Mouse (Mus musculus): Measurements from ENCODE around the gene Slc25a26. TPM values are rescaled to one million over a fixed set of nuclear protein-coding genes. Genes with fewer than 3 reads are reported as not detected.
"Not testable (repeated sequence)": the region's sequence is repeated elsewhere in the genome, so short reads cannot be mapped to it uniquely, and the experiment has no call there.

Slc25a26 gene
- polyA plus RNA-seq, 1 experiment from 2014 or later = 7.2 TPM

- not testable (repeated sequence) for ATAC-seq (ENCODE audit: insufficient number of reproducible peaks, insufficient read depth, low FRiP score, low TSS enrichment); H3K4me2 ChIP-seq (replicated peaks); H3K9me3 ChIP-seq; H3K27ac ChIP-seq; H3K9ac ChIP-seq; H3K36me3 ChIP-seq; H3K27me3 ChIP-seq; H3K4me3 ChIP-seq; H3K4me1 ChIP-seq
- 65% methylated on average over 1 of the region's 1 CpGs for WGBS
These were observed 58.5 kb downstream of the Slc25a26 start for GRCm38 (mm10) chr6:94558603-94559002.

- Histone ChIP-seq H3K4me2 (replicated peaks) (no peak overlapping the region), H3K4me1 (no peaks in the 10 kb centered on the region), H3K9me3 (no peaks in the 10 kb centered on the region), H3K27me3 (no peaks in the 10 kb centered on the region), H3K4me3 (no peak overlapping the region), H3K36me3 (no peaks in the 10 kb centered on the region), H3K27ac (no peak overlapping the region), H3K9ac (no peak overlapping the region)
- 90% methylated on average over 1 of the region's 1 CpGs for WGBS
- ATAC-seq (ENCODE audit: insufficient number of reproducible peaks, insufficient read depth, low FRiP score, low TSS enrichment) = no peak
These were observed 60.8 kb downstream of the Slc25a26 start for GRCm38 (mm10) chr6:94560896-94561295.

GRCm38 (mm10) chr6:94561346-94561745 is 61.2 kb downstream of the Slc25a26 start:
- no peaks in the 10 kb centered on the region for H3K9me3 ChIP-seq
- H3K36me3 ChIP-seq = no peaks in the 10 kb centered on the region
- H3K4me1 ChIP-seq = no peaks in the 10 kb centered on the region
- H3K27me3 ChIP-seq = no peaks in the 10 kb centered on the region
- H3K9ac ChIP-seq = no peak overlapping the region
- no peak overlapping the region for H3K4me2 ChIP-seq (replicated peaks)
- H3K27ac ChIP-seq = no peak overlapping the region
- H3K4me3 ChIP-seq = no peak overlapping the region
- 31% methylated on average over 1 of the region's 1 CpGs for WGBS
- ATAC-seq (ENCODE audit: insufficient number of reproducible peaks, insufficient read depth, low FRiP score, low TSS enrichment) = no peak

GRCm38 (mm10) chr6:94563203-94563940 is 63.2 kb downstream of the Slc25a26 start:
- H3K4me1 ChIP-seq = no peaks in the 10 kb centered on the region

GRCm38 (mm10) chr6:94565766-94566165 is 65.6 kb downstream of the Slc25a26 start:
- no peak for ATAC-seq (ENCODE audit: insufficient number of reproducible peaks, insufficient read depth, low FRiP score, low TSS enrichment)
- no peak overlapping the region for H3K27ac ChIP-seq
- no peaks in the 10 kb centered on the region for H3K36me3 ChIP-seq
- H3K4me3 ChIP-seq = no peak overlapping the region
- H3K27me3 ChIP-seq = no peaks in the 10 kb centered on the region
- no peak overlapping the region for H3K9ac ChIP-seq
- 92% methylated on average over 2 of the region's 2 CpGs for WGBS
- no peaks in the 10 kb centered on the region for H3K9me3 ChIP-seq
- H3K4me1 ChIP-seq = no peaks in the 10 kb centered on the region
- no peak overlapping the region for H3K4me2 ChIP-seq (replicated peaks)

More at GRCm38 (mm10) chr6:94563203-94563940, 63.2 kb downstream of the Slc25a26 start:
- Histone ChIP-seq H3K27ac (no peak overlapping the region), H3K4me3 (no peak overlapping the region), H3K27me3 (no peaks in the 10 kb centered on the region), H3K9ac (no peak overlapping the region), H3K4me2 (replicated peaks) (no peak overlapping the region), H3K36me3 (no peaks in the 10 kb centered on the region), H3K9me3 (no peaks in the 10 kb centered on the region)
- ATAC-seq (ENCODE audit: insufficient number of reproducible peaks, insufficient read depth, low FRiP score, low TSS enrichment) = no peak
- 56% methylated on average over 8 of the region's 8 CpGs for WGBS

- no peak for ATAC-seq (ENCODE audit: insufficient number of reproducible peaks, insufficient read depth, low FRiP score, low TSS enrichment)
These were observed 67.9 kb downstream of the Slc25a26 start for GRCm38 (mm10) chr6:94568040-94568439.

GRCm38 (mm10) chr6:94575526-94576166 is 75.5 kb downstream of the Slc25a26 start:
- H3K9me3 ChIP-seq = no peaks in the 10 kb centered on the region
- H3K27ac ChIP-seq = no peak overlapping the region
- 78% methylated on average over 9 of the region's 9 CpGs for WGBS
- no peaks in the 10 kb centered on the region for H3K4me1 ChIP-seq
- H3K9ac ChIP-seq = no peak overlapping the region
- no peak overlapping the region for H3K4me2 ChIP-seq (replicated peaks)
- H3K27me3 ChIP-seq = no peaks in the 10 kb centered on the region
- H3K4me3 ChIP-seq = no peak overlapping the region
- H3K36me3 ChIP-seq = no peaks in the 10 kb centered on the region
- no peak for ATAC-seq (ENCODE audit: insufficient number of reproducible peaks, insufficient read depth, low FRiP score, low TSS enrichment)

More at GRCm38 (mm10) chr6:94568040-94568439, 67.9 kb downstream of the Slc25a26 start:
- H3K9ac ChIP-seq = no peak overlapping the region
- WGBS = 73% methylated on average over 2 of the region's 2 CpGs
- H3K4me1 ChIP-seq = no peaks in the 10 kb centered on the region
- H3K27me3 ChIP-seq = no peaks in the 10 kb centered on the region
- H3K27ac ChIP-seq = no peak overlapping the region
- H3K9me3 ChIP-seq = no peaks in the 10 kb centered on the region
- no peak overlapping the region for H3K4me3 ChIP-seq
- no peak overlapping the region for H3K4me2 ChIP-seq (replicated peaks)
- no peaks in the 10 kb centered on the region for H3K36me3 ChIP-seq

GRCm38 (mm10) chr6:94577991-94578390 is 77.9 kb downstream of the Slc25a26 start:
- Histone ChIP-seq H3K9me3 (no peaks in the 10 kb centered on the region), H3K27ac (no peak overlapping the region), H3K9ac (no peak overlapping the region), H3K4me1 (no peaks in the 10 kb centered on the region), H3K36me3 (no peaks in the 10 kb centered on the region), H3K4me2 (replicated peaks) (no peak overlapping the region), H3K27me3 (no peaks in the 10 kb centered on the region), H3K4me3 (no peak overlapping the region)
- WGBS = 39% methylated on average over 8 of the region's 8 CpGs
- ATAC-seq (ENCODE audit: insufficient number of reproducible peaks, insufficient read depth, low FRiP score, low TSS enrichment) = peak; percentile 60; the same call in 1 of the 2 replicates

- 76% methylated on average over 9 of the region's 9 CpGs for WGBS
- no peak overlapping the region for H3K9ac ChIP-seq
- H3K4me3 ChIP-seq = no peak overlapping the region
- H3K27me3 ChIP-seq = no peaks in the 10 kb centered on the region
- H3K27ac ChIP-seq = no peak overlapping the region
- no peaks in the 10 kb centered on the region for H3K36me3 ChIP-seq
- ATAC-seq (ENCODE audit: insufficient number of reproducible peaks, insufficient read depth, low FRiP score, low TSS enrichment) = no peak
- H3K4me2 ChIP-seq (replicated peaks) = no peak overlapping the region
- no peaks in the 10 kb centered on the region for H3K9me3 ChIP-seq
- no peaks in the 10 kb centered on the region for H3K4me1 ChIP-seq
These were observed 81.9 kb downstream of the Slc25a26 start for GRCm38 (mm10) chr6:94582055-94582454.

- no peaks in the 10 kb centered on the region for H3K4me1 ChIP-seq
- no peak overlapping the region for H3K4me2 ChIP-seq (replicated peaks)
- no peak for ATAC-seq (ENCODE audit: insufficient number of reproducible peaks, insufficient read depth, low FRiP score, low TSS enrichment)
- WGBS = 92% methylated on average over 9 of the region's 9 CpGs
- no peak overlapping the region for H3K9ac ChIP-seq
- H3K36me3 ChIP-seq = no peaks in the 10 kb centered on the region
- H3K9me3 ChIP-seq = no peaks in the 10 kb centered on the region
- no peak overlapping the region for H3K4me3 ChIP-seq
- no peaks in the 10 kb centered on the region for H3K27me3 ChIP-seq
- H3K27ac ChIP-seq = no peak overlapping the region
These were observed 84.1 kb downstream of the Slc25a26 start for GRCm38 (mm10) chr6:94584147-94584695.

GRCm38 (mm10) chr6:94584976-94585375 is 84.8 kb downstream of the Slc25a26 start:
- Histone ChIP-seq H3K27ac (no peak overlapping the region), H3K27me3 (no peaks in the 10 kb centered on the region)
- 86% methylated on average over 4 of the region's 4 CpGs for WGBS

GRCm38 (mm10) chr6:94588365-94588764 is 88.2 kb downstream of the Slc25a26 start:
- ATAC-seq (ENCODE audit: insufficient number of reproducible peaks, insufficient read depth, low FRiP score, low TSS enrichment) = no peak
- Histone ChIP-seq H3K9ac (no peak overlapping the region), H3K4me3 (no peak overlapping the region), H3K4me1 (peaks cover 14% of the 10 kb centered on the region), H3K4me2 (replicated peaks) (no peak overlapping the region), H3K27me3 (no peaks in the 10 kb centered on the region), H3K36me3 (no peaks in the 10 kb centered on the region), H3K9me3 (no peaks in the 10 kb centered on the region), H3K27ac (no peak overlapping the region)
- 84% methylated on average over 4 of the region's 4 CpGs for WGBS

More at GRCm38 (mm10) chr6:94584976-94585375, 84.8 kb downstream of the Slc25a26 start:
- no peaks in the 10 kb centered on the region for H3K4me1 ChIP-seq
- H3K4me2 ChIP-seq (replicated peaks) = no peak overlapping the region
- H3K9me3 ChIP-seq = no peaks in the 10 kb centered on the region
- no peak for ATAC-seq (ENCODE audit: insufficient number of reproducible peaks, insufficient read depth, low FRiP score, low TSS enrichment)
- no peak overlapping the region for H3K4me3 ChIP-seq
- H3K36me3 ChIP-seq = no peaks in the 10 kb centered on the region
- H3K9ac ChIP-seq = no peak overlapping the region

All from embryonic facial prominence, embryonic 12.5 days (tissue).